Mouse (Mus musculus): Measurements from ENCODE around the gene Best1.

DNA sequence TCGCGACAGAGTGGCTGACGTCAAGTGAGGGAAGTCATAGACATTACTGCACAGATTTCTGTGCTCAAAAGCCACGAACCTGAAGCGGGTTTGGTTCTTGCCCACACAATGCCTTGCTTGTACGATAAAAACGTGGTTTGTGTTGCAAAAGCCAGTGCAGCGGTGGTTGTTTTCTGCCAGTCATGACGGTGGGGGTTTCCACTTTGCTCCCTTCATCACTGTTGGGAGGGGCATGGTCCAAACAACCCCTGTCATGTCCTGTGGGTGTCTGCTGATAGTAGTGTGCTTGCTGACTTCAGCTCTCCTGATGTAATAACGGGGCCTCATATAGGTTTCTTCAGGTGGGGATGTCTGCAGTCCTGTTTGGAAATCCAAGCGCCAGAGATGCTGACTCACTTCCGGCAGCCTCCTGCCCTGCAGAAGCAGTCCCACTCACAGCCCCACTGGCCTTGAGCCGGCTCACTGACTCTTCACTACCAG is 62.6 kb downstream of the Best1 start:
- TF ChIP-seq CTCF (conservative IDR thresholded peaks at IDR 0.05; ENCODE audit: insufficient read depth, insufficient read length, low read depth, low read length) (no peak), POLR2A (IDR thresholded peaks at IDR 0.05; ENCODE audit: low read depth, low read length) (no peak)

Measured in kidney, adult 2 months (tissue).